Mouse (Mus musculus): ENCODE data around the gene Cops7b. TPM values are rescaled to one million over a fixed set of nuclear protein-coding genes. Genes with fewer than 3 reads are reported as not detected.

The Cops7b gene
- 34.9 TPM for polyA plus RNA-seq (2017; shearing (Covaris generic))

GRCm38 (mm10) chr1:86582451-86583096 lies at the start of gene Cops7b, which contains the start of gene Pde6d:
TSS of gene Cops7b (plus strand) at chr1:86582904.
TSS of gene Pde6d (minus strand) at chr1:86582629.

Other genes starting within 250 kb of the Cops7b start
- gene Ncl, start 223.5 kb upstream of the Cops7b start, polyA plus RNA-seq (2017; shearing (Covaris generic)) = 442 TPM
- 1.9 TPM for gene Nmur1, start 156.7 kb upstream of the Cops7b start, polyA plus RNA-seq (2017; shearing (Covaris generic))
- not detected for gene Tex44, start 156.6 kb upstream of the Cops7b start, polyA plus RNA-seq (2017; shearing (Covaris generic))
- gene Ptma, start 56.2 kb upstream of the Cops7b start, polyA plus RNA-seq (2017; shearing (Covaris generic)) = 1,686 TPM
- gene Pde6d, start 275 bp upstream of the Cops7b start, polyA plus RNA-seq (2017; shearing (Covaris generic)) = 54.2 TPM
- not detected for gene Nppc, start 87.7 kb downstream of the Cops7b start, polyA plus RNA-seq (2017; shearing (Covaris generic))
- gene Dis3l2, start 120.9 kb downstream of the Cops7b start, polyA plus RNA-seq (2017; shearing (Covaris generic)) = 36.3 TPM